Mouse (Mus musculus): ENCODE measurements at regions not wholly inside any gene's neighbourhood (a gene's known extent, or its start where the extent isn't known, plus 50 kb on each side); places are given as distances from the start of the nearest gene placed in this dataset.

DNA sequence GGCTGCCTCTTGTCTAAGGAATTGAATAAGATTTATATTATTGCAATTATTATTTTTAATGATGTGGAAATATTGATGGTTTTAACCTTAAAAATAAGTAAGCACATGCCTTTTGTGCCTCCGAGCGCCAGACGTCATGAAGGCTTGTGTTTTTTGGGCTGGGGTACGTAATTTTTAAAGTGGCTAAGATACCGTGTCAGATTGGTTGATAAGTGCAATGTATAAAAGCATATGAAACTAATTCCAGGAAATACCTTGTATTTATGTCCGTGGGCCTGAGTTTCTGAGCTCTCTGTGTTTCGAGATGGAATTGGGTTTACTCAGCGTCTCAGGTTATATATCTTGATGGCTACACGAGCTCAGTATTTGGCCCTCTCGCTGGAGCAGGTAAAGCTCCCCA lies 414.7 kb downstream of the Med13l start:
- DNase-seq (ENCODE audit: low spot score): no peak

DNA sequence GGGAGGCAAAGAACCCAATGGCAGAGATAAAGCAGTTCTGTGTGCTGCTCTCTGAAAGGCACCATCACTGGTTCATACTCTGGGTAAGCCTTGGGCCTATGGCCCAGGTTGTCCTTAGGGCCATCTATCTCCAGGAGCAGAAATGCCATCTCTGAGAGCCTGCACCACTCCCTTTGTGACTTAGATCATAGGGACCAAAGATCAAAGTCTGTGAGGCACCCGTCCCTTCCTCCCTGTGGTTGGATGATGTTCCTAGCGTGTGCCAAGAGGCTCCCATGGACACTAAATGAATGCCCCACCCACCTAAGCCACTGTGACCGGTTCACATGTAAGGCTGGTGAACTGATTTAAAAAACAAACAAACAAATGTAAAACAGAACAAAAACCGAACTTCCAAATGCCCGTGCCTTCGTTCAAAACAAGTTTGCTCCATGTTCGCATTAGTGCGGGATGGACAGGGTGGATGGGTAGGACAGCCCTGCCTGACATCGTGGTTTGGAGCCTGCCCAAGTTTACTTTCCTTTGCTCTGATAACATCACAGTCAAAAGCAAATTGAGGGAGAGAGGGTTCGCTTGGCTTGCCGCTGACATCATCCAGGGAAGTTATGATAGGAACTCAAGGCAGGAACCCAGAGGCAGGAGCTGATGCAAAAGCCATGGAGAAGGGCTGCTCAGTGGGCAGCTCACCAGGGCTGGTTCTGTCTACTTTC lies 418.6 kb downstream of the Med13l start:
- DNase-seq (ENCODE audit: low spot score): no peak

DNA sequence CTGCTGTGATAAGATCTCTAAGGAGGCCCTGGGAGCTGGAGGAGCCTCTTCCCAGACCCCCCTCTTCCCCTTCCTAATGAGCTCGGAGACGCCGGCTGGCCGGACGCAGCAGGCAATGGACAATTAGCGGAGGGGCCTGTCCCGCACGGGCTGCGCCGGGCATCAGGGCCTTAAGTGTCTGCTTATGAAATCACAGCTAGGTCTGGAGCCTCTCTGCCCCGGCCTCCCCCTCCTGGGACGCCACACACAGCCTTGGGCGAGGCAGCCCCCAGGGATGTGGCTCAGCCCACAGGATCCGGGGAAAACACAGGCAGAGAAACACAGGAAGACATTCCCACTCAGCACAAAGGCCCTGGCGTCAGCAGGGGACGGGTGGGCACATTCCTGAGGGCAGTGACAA lies 420.6 kb downstream of the Med13l start:
- no peak for DNase-seq (ENCODE audit: low spot score)

DNA sequence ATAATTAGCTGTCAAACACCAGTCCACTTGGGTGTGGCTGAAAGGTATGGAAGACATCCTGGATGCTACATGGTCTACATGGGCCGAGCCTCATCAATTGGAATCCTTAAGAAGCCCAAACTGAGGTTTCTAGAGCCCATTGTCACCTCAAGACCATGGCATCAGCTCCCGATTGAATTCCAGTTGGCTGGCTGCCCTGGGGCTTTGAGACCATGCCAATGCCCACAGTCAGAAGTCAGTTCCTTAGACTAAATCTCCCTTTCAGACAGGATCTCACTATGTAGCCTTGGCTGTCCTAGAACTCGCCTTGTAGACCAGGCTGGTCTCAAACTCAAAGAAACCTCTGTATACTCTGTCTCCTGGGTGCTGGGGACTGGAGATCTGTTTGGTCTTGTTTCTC lies 423.8 kb downstream of the Med13l start:
- no peak for DNase-seq (ENCODE audit: low spot score)

DNA sequence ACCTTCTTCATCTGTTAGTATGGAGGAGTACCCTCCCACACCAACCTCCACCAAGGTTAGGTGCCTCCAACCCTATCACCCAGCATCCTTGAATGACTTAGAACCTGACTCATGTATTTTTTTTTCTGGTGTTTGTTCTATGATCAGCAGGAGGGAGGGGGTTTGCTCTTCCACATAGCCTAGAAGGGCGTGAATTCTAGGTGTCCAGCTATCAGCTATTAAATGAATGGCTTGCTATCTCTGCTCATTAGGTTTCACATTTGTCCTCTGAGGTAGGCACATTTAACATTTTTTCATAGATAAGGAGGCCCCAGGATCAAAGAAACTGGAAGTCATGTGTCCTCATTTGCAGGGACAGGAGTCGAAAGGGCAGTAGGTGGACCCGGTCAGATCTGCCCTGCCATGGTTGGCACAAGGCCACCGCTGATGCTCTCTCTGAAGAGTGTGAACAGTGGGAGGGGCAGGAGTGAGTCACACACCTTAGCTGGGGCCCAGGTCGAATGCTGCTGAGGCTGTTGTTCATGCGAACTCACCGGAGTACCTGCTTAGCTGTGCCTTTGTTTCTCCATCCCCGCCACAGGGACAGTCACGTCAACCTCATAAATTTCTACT lies 424.4 kb downstream of the Med13l start:
- DNase-seq (ENCODE audit: low spot score): no peak

DNA sequence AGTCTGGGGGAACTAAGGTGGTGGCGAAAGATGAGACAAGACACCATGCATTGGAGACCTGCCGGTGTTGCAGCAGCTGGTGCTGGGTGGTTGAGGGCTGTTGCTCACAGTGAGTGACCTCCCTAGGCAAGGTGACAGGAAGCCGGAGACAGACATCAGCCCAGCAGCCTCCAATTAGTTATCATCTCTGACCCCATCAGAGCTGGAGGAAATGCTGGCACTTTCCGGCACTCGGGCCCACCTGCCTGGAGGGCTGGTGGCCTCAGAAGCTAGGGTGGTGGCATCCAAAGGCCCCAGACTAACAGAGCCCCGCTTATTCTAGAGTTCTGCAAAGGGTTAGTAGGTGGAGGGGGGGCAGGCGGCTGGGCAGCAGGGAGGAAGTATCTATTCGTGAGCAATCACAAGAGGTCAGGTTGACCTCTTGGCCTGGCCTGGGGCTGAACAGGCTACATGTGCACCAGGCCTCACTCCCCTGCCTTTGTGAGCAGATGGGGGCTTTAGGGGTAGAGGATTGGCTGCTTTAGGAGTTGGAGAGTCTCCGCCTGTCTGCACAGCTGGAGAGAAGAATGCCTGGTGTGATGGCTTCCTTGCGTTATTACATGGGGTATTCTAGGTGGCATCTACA lies 427.0 kb downstream of the Med13l start:
- no peak for DNase-seq (ENCODE audit: low spot score)

DNA sequence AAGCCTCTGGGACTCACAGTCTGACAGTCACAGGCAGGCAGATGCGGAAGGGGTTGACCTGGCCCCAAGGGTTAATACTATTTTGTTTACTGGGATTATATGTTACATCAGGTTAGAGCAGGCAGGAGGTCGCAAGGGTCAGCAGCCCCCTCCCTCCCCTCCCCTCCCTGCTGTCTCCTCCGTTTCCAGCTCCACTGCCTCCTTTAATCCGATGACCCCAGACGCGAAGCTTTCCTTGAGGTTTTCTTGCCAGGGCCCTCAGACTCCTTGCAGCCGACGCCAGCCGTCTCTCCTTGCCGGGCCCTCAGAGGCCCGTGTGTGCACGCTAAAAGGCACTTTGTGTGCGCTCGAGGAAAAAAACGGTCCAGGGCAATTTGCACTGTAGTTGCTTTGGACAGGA lies 438.6 kb downstream of the Med13l start:
- no peak for DNase-seq (ENCODE audit: low spot score)

DNA sequence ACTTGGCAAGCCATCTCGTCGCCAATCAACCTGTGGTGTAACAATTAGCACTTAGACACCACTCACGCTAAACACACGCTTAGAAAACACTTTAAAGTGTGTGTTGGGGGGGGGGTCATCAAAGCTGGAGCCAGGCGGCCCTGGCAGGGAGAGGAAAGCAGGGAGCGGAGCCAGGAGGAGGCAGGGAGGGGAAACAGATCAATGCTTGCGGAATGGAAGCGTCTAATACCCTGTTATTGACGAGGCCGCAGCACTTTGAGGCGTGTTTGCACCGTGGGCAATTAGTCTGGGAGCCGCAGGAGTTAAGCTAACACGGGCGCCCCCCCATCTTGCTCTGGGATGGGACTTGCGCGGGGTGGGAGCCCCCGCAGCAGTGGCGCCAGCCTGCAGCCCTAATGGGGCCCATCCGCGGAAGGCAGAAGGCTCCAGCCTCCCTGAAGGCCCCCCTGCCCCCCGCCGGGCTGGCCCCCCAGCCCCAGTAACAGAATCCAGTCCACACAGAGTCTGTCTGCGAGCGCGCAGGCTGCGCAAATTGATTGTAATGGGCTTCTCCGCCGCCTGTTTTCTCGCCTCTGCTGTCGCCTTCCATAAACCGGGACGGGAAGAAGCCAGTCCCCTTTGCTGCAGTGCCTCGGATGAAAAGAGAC lies 445.5 kb downstream of the Med13l start:
- no peak for DNase-seq (ENCODE audit: low spot score)

DNA sequence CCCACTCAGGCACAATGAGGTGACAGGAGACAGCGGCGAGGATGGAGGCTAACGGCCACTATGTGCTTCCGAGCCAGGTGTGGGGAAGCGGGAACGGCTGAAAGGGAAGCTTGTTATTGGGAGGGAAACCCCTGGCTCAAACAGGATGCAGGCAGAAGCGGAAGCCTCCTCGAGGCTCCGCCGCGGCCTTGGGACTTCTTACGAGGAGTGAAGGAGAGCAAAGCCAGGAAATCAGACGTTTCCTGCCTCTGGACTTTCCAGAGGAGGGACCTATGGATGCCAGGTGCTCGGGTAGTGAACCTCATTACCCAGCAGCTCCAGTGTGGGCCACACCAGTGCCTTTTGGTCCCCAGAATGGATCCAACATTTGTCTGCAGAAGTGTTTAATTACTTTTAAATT lies 449.6 kb downstream of the Med13l start:
- no peak for DNase-seq (ENCODE audit: low spot score)

DNA sequence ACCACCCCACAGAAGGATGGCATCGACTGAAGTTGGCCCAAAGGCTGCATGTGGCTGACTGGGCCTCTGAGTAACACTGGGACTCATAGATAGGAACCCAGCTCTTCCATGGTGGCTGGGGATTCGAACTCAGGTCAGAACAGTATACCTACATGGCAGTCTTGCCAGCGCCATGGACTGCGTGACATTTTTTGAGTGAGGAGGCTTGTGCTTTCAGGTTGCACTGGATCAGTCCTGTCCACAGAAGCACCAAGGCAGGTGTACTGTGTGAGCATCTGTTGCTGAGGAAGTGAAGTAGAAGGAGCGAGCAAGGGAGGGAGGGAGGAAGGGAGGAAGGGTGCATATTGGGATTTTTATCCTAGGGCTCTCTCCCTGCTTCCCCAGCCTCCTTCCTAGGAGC lies 454.7 kb downstream of the Med13l start:
- DNase-seq (ENCODE audit: low spot score): no peak

DNA sequence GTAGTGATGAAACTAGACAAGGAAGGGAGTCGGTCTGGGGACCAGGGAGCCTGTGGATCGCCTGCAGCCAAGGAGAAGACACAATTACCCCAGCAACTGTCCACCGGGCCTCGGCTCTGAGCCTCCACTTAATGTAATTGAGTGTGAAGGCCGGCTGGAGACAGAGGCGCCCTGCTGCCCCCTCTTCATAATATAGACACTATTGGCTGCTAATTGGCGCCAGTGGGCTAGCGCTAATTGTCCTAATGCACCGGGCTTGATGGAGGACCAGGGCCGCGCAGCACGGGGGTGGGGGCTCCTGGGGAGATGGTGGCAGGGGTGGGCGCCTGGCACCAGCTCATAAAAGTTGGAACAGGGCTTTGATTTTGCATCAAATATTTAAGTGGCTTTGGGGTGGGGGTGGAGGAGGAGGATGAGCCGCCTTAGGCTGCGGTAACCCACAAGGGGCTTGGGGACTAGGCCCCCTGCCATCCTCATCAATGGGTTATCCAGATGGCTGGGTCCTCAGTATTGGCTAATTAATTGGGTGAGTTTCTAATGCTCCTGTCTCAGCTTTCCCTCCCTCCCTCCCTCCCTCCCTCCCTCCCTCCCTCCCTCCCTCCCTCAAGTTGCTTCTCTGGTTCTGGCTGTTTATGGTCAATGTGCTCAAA lies 455.3 kb downstream of the Med13l start:
- DNase-seq (ENCODE audit: low spot score): no peak

DNA sequence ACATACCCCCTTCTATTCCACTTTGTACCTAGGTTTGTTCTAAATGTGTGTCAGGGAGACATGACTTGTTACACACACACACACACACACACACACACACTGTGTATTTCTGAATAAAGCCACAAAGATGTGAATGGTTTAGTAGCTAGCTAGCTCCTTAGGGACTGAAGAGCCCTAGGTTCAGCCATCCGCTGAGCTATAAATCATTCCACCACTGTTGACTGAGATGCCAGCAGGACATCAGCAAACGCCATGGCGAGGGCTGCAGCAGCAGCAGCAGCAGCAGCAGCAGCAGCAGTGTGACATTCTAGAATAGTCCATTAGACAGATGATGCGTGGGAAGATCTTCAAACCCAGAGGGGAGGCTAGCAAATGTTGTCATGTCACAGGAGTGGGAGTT lies 455.9 kb downstream of the Med13l start:
- DNase-seq (ENCODE audit: low spot score): no peak

DNA sequence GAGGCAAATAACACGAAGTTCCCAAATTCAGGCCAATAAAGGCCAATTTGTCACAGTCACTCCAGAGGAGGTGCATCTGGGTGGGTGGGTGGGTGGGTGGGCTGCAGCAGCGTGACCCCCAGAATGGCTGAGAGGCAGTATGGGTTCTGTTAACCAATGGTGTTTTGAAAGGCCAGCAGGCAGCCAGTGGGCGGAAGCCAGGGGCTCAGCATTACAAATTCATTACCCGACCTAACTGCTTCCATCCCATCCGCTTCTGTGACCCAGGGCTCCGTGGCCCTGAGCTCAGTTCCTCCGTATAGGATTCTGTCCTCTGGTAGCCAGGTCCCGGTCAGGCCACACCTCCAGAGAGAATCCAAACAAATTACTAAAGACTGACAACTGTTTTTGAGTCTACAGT lies 463.5 kb downstream of the Med13l start:
- DNase-seq (ENCODE audit: low spot score): no peak

DNA sequence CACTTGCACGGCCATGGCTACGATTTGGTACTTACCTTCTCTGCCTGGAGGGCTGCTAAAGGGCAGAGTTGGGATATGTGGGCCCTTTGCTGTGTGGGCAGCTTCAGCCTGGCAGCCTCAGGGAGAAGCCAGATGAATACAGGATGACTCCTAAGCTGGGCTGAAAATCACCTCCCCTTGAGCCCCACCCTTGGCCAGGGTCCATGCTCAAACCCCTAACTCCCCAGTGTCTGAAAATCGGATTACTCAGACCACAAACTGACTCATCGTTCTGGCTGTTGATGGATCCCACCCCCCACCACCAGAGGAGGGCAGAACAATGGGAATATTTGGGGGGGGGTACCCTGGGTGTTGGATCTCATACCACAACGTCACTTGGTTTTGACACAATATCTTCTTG lies 471.6 kb downstream of the Med13l start:
- DNase-seq (ENCODE audit: low spot score): no peak

DNA sequence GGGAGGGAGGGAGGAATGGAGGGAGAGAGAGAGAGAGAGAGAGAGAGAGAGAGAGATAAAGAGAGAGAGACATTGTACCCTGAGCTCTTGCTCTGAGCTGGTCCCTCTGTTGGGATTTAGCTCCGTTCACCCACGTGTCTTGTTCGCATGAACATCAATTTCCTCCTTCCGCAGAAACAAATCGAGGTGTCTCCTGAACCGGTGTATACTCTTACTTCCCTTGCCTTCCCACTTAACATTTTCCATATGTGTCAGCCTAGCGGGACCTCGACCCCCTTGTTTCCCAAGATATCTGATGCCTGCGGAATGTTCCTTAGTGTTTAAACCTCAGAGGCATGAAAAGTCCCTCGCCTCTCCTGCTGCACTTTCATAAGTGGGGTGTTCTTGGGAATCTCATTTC lies 484.1 kb downstream of the Med13l start:
- DNase-seq (ENCODE audit: low spot score): no peak

DNA sequence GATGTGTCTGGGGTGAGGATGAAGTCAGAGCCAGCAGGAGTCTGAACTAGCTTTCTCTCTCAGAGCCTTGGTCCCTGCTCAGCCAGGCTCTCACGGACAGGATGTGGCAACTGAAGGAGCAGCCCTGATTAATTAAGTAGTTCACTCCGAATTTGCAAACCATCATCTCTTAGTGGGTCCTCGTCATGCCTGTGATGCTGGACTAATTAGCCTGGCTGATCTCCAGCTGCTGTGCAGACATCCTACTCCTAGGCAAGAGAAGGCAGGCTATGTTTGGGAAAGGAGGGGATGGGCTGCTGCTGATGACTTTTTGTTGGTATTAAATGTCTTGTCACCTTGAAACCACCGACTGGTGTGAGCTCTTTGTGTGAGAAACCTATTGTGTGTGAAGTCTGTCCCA lies 487.1 kb downstream of the Med13l start:
- DNase-seq (ENCODE audit: low spot score): no peak

DNA sequence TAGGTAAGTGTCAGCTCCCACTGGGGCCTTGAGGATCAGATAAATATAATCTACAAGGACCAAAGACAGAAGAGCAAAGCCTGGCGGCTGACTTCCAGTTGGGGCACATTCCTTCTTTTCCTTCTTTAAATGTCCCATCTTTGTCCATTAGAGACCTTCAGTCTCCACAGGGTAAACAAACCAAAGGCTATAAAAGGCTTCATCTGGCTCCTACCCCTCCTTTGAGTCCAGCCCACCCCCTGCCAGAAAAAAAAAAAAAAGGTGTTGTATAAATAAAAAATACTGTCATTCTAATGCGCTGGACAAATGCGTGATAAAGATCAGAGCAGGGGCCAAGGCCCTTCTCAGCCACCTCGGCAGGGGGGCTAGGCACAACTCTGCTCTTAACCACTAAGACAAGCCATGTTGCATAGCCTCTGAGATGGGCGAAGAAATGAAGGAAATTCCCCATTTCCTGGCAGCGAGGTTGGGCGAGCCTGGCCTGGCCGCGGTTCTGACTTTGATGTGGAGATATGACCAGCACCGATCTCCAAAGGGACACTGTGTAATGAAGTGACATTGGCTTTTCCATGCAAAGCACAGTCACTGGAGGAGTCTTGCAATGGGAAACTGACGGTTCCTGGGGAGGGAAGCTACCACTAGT lies 492.0 kb downstream of the Med13l start:
- DNase-seq (ENCODE audit: low spot score): no peak

DNA sequence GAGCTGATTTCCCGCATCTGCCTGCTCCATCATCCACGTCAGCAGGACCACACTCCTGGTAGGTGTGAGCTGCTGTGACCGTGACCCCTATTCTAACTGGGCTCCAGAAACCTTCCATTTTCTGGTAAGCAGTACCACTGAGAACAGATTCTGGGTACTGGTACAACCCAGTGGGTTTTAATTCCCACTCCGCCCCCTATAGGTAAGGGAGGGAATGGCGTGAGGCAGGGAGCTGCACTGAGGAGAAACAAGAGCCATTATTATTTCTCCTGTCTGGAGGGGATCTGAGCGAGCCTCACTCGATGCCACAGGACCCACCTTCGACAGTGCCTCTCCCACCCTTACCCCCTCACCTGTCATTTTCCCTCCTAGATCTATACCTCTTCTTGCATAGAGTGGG lies 493.3 kb downstream of the Med13l start:
- DNase-seq (ENCODE audit: low spot score): no peak

DNA sequence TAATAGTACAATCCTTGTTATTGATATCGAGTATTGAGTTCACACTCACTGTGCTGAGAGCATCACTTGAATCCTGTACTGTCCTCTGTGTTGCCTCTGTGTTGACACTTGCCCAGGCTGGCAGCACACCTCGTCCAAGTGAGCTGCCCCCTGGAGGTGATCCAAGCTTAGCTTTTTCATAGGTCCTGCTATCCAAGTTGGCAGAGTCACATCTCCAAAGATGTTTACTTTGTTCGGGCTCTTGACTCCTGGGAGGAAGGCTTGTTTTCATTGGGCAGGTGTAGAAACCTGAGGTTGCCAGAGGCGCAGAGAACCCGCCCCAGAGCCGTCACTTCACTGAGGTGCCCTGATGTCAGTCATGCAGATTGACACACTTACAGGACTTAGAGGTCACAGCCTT lies 493.9 kb downstream of the Med13l start:
- no peak for DNase-seq (ENCODE audit: low spot score)

DNA sequence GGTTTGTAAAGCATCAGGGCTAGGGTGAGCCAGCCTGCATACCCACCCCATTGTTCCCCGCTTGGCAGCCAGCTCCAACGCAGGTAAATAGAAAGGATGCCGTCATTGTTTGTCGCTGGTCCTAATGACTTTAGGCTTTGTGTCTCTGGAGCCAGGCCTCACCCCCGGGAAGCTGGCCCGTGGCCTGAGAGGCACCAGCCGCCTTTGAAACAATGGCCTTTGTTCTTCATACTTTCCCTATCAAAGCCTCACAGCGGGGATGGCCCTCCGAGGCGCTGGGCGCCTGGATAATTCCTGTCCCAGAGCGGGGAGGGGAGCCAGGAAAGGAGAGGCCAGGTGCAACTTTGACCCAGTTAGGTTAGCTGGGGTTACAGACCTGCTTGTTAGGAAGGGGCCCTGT lies 495.0 kb downstream of the Med13l start:
- DNase-seq (ENCODE audit: low spot score): peak; percentile 9

DNA sequence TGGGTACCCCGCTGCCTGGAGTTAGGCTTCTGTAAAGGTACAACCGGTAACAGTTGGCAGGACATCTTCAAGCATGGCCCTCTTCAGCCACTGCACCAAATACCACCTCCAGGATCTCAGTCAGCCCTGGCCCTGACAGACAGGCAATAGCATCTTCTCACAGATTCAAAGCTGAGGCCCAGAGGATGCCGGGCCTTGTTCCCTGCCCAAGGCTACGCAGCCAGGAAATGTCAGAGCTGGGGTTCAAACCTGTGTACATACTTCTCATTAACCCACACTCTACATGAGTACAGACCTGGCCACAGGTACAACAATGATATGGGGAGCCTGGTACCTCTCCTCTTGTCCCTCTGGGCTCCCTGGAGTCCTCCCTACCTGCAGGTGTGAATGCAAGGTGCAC lies 497.3 kb downstream of the Med13l start:
- DNase-seq (ENCODE audit: low spot score): no peak

DNA sequence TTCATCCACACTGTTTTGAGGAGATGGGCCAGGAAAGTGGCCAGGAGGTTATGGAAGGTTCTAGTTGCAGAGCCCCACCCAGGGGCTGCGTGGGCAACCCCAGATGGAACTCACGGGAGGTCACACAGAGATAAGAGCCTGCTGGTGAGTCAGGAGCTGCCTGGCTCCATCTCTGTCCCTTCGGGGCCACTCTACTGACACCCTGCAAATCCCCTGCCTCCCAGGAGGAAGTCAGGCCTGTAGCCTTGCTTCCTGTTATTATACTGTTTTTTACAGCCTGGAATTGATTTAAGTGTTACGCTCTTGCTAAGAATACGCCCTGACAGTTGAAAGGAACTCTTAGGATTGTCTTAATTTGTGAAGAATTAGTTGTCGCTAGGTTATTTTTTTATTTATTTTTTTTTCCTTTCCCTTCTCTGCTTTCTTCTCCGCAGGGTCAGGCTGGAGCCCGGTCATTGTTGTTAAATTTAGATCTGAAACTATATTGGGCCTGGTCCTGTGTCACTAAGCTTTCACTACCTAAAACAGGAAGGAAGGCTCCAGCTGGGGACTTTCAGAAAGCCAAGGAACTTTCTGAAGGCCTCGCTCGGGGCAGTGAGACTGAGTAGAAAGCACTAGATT lies 497.9 kb downstream of the Med13l start:
- DNase-seq (ENCODE audit: low spot score): no peak

Measured in ovary, postnatal 14 days (tissue).